Mouse (Mus musculus) large intestine, adult 2 months (tissue): ENCODE data around the gene Elavl2. TPM values are rescaled to one million over a fixed set of nuclear protein-coding genes. Genes with fewer than 3 reads are reported as not detected.

Source experiments
- DNase-seq: peaks from one replicate; pipeline ENCODE4 v3.0.0-alpha.2; 2012; ENCODE audit warnings: low read depth, low spot score
- WGBS: fragments of 180-500 bp; shearing (Covaris S2); methylation state at CpG from one replicate; pipeline ENCODE4 v1.1.7; 2018; 5-methylcytosine and 5-hydroxymethylcytosine counted together
- polyA plus RNA-seq: library from polyadenylated mRNA; depleted of rRNA; stranded (reverse); fragments of >200 nt; gene quantifications from 2 replicates; pipeline ENCODE4 v1.2.3, GENCODE M21; 2012

Gene Elavl2
- polyA plus RNA-seq, 1 experiment, result 0.05 TPM

GRCm38 (mm10) chr4:91230439-91230863 is 170.1 kb downstream of the Elavl2 start:
- DNase-seq, result no peak
- 73% methylated on average over 1 of the region's 1 CpGs for WGBS

GRCm38 (mm10) chr4:91228341-91228740 is 172.2 kb downstream of the Elavl2 start:
- 76% methylated on average over 3 of the region's 3 CpGs for WGBS
- no peak for DNase-seq

GRCm38 (mm10) chr4:91223811-91224210 is 176.8 kb downstream of the Elavl2 start:
- 70% methylated on average over 4 of the region's 4 CpGs for WGBS
- DNase-seq, result no peak

- no peak for DNase-seq
- 69% methylated on average over 3 of the region's 3 CpGs for WGBS
These were observed 181.3 kb downstream of the Elavl2 start for GRCm38 (mm10) chr4:91219322-91219721.

GRCm38 (mm10) chr4:91213917-91214316 is 186.7 kb downstream of the Elavl2 start:
- WGBS, result 67% methylated on average over 3 of the region's 3 CpGs
- no peak for DNase-seq

- 34% methylated on average over 6 of the region's 6 CpGs for WGBS
These were observed 191.9 kb downstream of the Elavl2 start for GRCm38 (mm10) chr4:91208415-91209292.

More at GRCm38 (mm10) chr4:91208415-91209292, 191.9 kb downstream of the Elavl2 start:
- no peak for DNase-seq
